Mouse (Mus musculus) midbrain, embryonic 14.5 days (tissue): ENCODE results near the gene Mybpc3. TPM values are rescaled to one million over a fixed set of nuclear protein-coding genes. Genes with fewer than 3 reads are reported as not detected.

Experiments
- ATAC-seq: fragments of 200-750 bp; cut with Nextera tagmentation; 2 replicates; pipeline ENCODE4 v1.8.0; 2017; ENCODE audit warnings: moderate number of reproducible peaks, moderate library complexity; ENCODE audit not compliant: low FRiP score, low TSS enrichment
- DNase-seq: peaks from one replicate; pipeline ENCODE4 v3.0.0-alpha.2; 2015
- H3K27ac ChIP-seq: fragments of 300-500 bp; sonication (generic); replicated peaks from 2 replicates; pipeline ENCODE4 v1.5.1; 2014; ENCODE audit warnings: mild to moderate bottlenecking, low read depth, low read length, moderate library complexity
- H3K27me3 ChIP-seq: fragments of 300-500 bp; sonication (generic); 2 replicates; pipeline ENCODE4 v1.6.1; 2014; ENCODE audit warnings: low read length, control low read depth, mixed read lengths; ENCODE audit not compliant: control insufficient read depth, insufficient read depth
- H3K36me3 ChIP-seq: fragments of 300-500 bp; sonication (generic); 2 replicates; pipeline ENCODE4 v1.6.1; 2014; ENCODE audit warnings: low read length, control low read depth; ENCODE audit not compliant: control insufficient read depth, insufficient read depth
- H3K4me1 ChIP-seq: fragments of 300-500 bp; sonication (generic); 2 replicates; pipeline ENCODE4 v1.6.1; 2014; ENCODE audit warnings: mild to moderate bottlenecking, antibody characterized with exemption, low read length, control low read depth; ENCODE audit not compliant: control insufficient read depth, insufficient read depth
- H3K4me2 ChIP-seq: fragments of 300-500 bp; sonication (generic); 2 replicates; pipeline ENCODE4 v1.6.1; 2014; ENCODE audit warnings: mild to moderate bottlenecking, low read length, moderate library complexity
- H3K4me3 ChIP-seq: fragments of 300-500 bp; sonication (generic); replicated peaks from 2 replicates; pipeline ENCODE4 v1.5.1; 2014; ENCODE audit warnings: low read depth, low read length
- H3K9ac ChIP-seq: fragments of 300-500 bp; sonication (generic); replicated peaks from 2 replicates; pipeline ENCODE4 v1.6.1; 2014; ENCODE audit warnings: mild to moderate bottlenecking, low read length, moderate library complexity
- H3K9me3 ChIP-seq: fragments of 300-500 bp; sonication (generic); 2 replicates; pipeline ENCODE4 v1.6.1; 2016; ENCODE audit warnings: low read length, control low read depth, mixed read lengths; ENCODE audit not compliant: control insufficient read depth
- WGBS: fragments of 180-500 bp; shearing (Covaris S2); extraction: QIAGEN DNeasy Blood & Tissue Kit; methylation state at CpG from one replicate; pipeline ENCODE4 v1.1.7; 2014; 5-methylcytosine and 5-hydroxymethylcytosine counted together
- polyA plus RNA-seq: library from polyadenylated mRNA; unstranded; fragments of >200 nt; fragmentation: Nextera tagmentation; extraction: Ambion mirVana; gene quantifications from 2 replicates; pipeline ENCODE4 v1.2.1, GENCODE M21; 2014

Mybpc3 gene
- polyA plus RNA-seq, 1 experiment from 2014 or later: not detected

- no peak overlapping the region for H3K9ac ChIP-seq
- peaks cover 93% of the 10 kb centered on the region for H3K36me3 ChIP-seq
- H3K9me3 ChIP-seq: no peaks in the 10 kb centered on the region
- 90% methylated on average over 6 of the region's 6 CpGs for WGBS
- H3K27ac ChIP-seq: no peak overlapping the region
- ATAC-seq (no peak), DNase-seq (no peak)
- H3K4me1 ChIP-seq: no peaks in the 10 kb centered on the region
- H3K4me2 ChIP-seq: no peak overlapping the region
- no peaks in the 10 kb centered on the region for H3K27me3 ChIP-seq
- no peak overlapping the region for H3K4me3 ChIP-seq
These were observed 42.6 kb downstream of the Mybpc3 start for GRCm38 (mm10) chr2:91160591-91160990.

GRCm38 (mm10) chr2:91162952-91163351, 45.0 kb downstream of the Mybpc3 start:
- Histone ChIP-seq H3K9ac (no peak overlapping the region), H3K27ac (no peak overlapping the region), H3K9me3 (no peaks in the 10 kb centered on the region), H3K4me1 (no peaks in the 10 kb centered on the region), H3K27me3 (no peaks in the 10 kb centered on the region), H3K36me3 (peaks cover 93% of the 10 kb centered on the region), H3K4me3 (no peak overlapping the region), H3K4me2 (no peak overlapping the region)
- WGBS: 96% methylated on average over 4 of the region's 4 CpGs
- ATAC-seq: no peak
- DNase-seq: no peak

GRCm38 (mm10) chr2:91163532-91163931, 45.6 kb downstream of the Mybpc3 start:
- no peak for DNase-seq
- Histone ChIP-seq H3K36me3 (peaks cover 93% of the 10 kb centered on the region), H3K27me3 (no peaks in the 10 kb centered on the region), H3K27ac (no peak overlapping the region), H3K4me3 (no peak overlapping the region), H3K9ac (no peak overlapping the region), H3K4me1 (no peaks in the 10 kb centered on the region), H3K4me2 (no peak overlapping the region), H3K9me3 (no peaks in the 10 kb centered on the region)
- ATAC-seq: no peak
- WGBS: 89% methylated on average over 5 of the region's 5 CpGs

- 92% methylated on average over 6 of the region's 6 CpGs for WGBS
- DNase-seq (no peak), ATAC-seq (no peak)
- no peak overlapping the region for H3K4me2 ChIP-seq
- no peaks in the 10 kb centered on the region for H3K27me3 ChIP-seq
- H3K9ac ChIP-seq: no peak overlapping the region
- H3K27ac ChIP-seq: no peak overlapping the region
- no peak overlapping the region for H3K4me3 ChIP-seq
- H3K4me1 ChIP-seq: no peaks in the 10 kb centered on the region
- H3K9me3 ChIP-seq: no peaks in the 10 kb centered on the region
- H3K36me3 ChIP-seq: peaks cover 95% of the 10 kb centered on the region
These were observed 47.0 kb downstream of the Mybpc3 start for GRCm38 (mm10) chr2:91164991-91165390.

GRCm38 (mm10) chr2:91167629-91168028, 49.7 kb downstream of the Mybpc3 start:
- no peak overlapping the region for H3K9ac ChIP-seq
- no peak overlapping the region for H3K27ac ChIP-seq
- DNase-seq: no peak
- 81% methylated on average over 4 of the region's 4 CpGs for WGBS
- ATAC-seq: no peak
- no peak overlapping the region for H3K4me2 ChIP-seq
- H3K4me3 ChIP-seq: no peak overlapping the region
- no peaks in the 10 kb centered on the region for H3K9me3 ChIP-seq
- H3K36me3 ChIP-seq: peaks cover 93% of the 10 kb centered on the region
- no peaks in the 10 kb centered on the region for H3K4me1 ChIP-seq
- no peaks in the 10 kb centered on the region for H3K27me3 ChIP-seq

- Histone ChIP-seq H3K27ac (no peak overlapping the region), H3K4me1 (no peaks in the 10 kb centered on the region), H3K36me3 (peaks cover 91% of the 10 kb centered on the region), H3K27me3 (no peaks in the 10 kb centered on the region), H3K4me3 (no peak overlapping the region), H3K9me3 (no peaks in the 10 kb centered on the region), H3K9ac (no peak overlapping the region), H3K4me2 (no peak overlapping the region)
- WGBS: 93% methylated on average over 25 of the region's 25 CpGs
- ATAC-seq (no peak), DNase-seq (no peak)
These were observed 51.8 kb downstream of the Mybpc3 start for GRCm38 (mm10) chr2:91169587-91170322.

- Histone ChIP-seq H3K4me3 (no peak overlapping the region), H3K4me2 (no peak overlapping the region), H3K27ac (no peak overlapping the region), H3K4me1 (peaks cover 8% of the 10 kb centered on the region; the same call in 1 of the 2 replicates), H3K36me3 (peaks cover 75% of the 10 kb centered on the region), H3K27me3 (no peaks in the 10 kb centered on the region), H3K9ac (no peak overlapping the region), H3K9me3 (no peaks in the 10 kb centered on the region)
- 93% methylated on average over 4 of the region's 4 CpGs for WGBS
- ATAC-seq (no peak), DNase-seq (no peak)
These were observed 57.5 kb downstream of the Mybpc3 start for GRCm38 (mm10) chr2:91175490-91175889.

- H3K36me3 ChIP-seq: peaks cover 70% of the 10 kb centered on the region
These were observed 58.3 kb downstream of the Mybpc3 start for GRCm38 (mm10) chr2:91176234-91176633.

GRCm38 (mm10) chr2:91179825-91180224, 61.9 kb downstream of the Mybpc3 start:
- Histone ChIP-seq H3K4me1 (peaks cover 23% of the 10 kb centered on the region), H3K9ac (no peak overlapping the region), H3K36me3 (peaks cover 36% of the 10 kb centered on the region), H3K27ac (no peak overlapping the region), H3K27me3 (no peaks in the 10 kb centered on the region), H3K4me3 (no peak overlapping the region), H3K4me2 (no peak overlapping the region), H3K9me3 (no peaks in the 10 kb centered on the region)
- DNase-seq (no peak), ATAC-seq (no peak)
- WGBS: 39% methylated on average over 4 of the region's 4 CpGs

More at GRCm38 (mm10) chr2:91176234-91176633, 58.3 kb downstream of the Mybpc3 start:
- DNase-seq (no peak), ATAC-seq (no peak)
- Histone ChIP-seq H3K4me3 (no peak overlapping the region), H3K4me2 (no peak overlapping the region), H3K9ac (no peak overlapping the region), H3K4me1 (peaks cover 15% of the 10 kb centered on the region), H3K9me3 (no peaks in the 10 kb centered on the region), H3K27ac (no peak overlapping the region), H3K27me3 (no peaks in the 10 kb centered on the region)
- 72% methylated on average over 6 of the region's 6 CpGs for WGBS
